Mouse (Mus musculus): Measurements from ENCODE around the gene Etl4. TPM values are rescaled to one million over a fixed set of nuclear protein-coding genes. Genes with fewer than 3 reads are reported as not detected.

The Etl4 gene
- total and polyA plus RNA-seq, 2 experiments from 2014 or later, result 4.8 to 10.9 TPM

- Histone ChIP-seq H3K9ac (replicated peaks; ENCODE audit: low read length, poor library complexity, severe bottlenecking) (no peak overlapping the region), H3K9me3 (ENCODE audit: low read length) (no peaks in the 10 kb centered on the region), H3K4me2 (ENCODE audit: low read depth, low read length, poor library complexity, severe bottlenecking) (no peak overlapping the region), H3K27ac (ENCODE audit: low read depth, low read length) (no peak overlapping the region), H3K27me3 (ENCODE audit: insufficient read depth, low read length) (no peaks in the 10 kb centered on the region), H3K4me3 (ENCODE audit: low read depth, low read length) (no peak overlapping the region), H3K36me3 (ENCODE audit: insufficient read depth, low read length) (no peaks in the 10 kb centered on the region), H3K4me1 (ENCODE audit: insufficient read depth, low read length) (no peaks in the 10 kb centered on the region)
- DNase-seq (ENCODE audit: low spot score), result no peak
- no peak for TF ChIP-seq CTCF (IDR thresholded peaks at IDR 0.05)
- 58% methylated on average over 3 of the region's 3 CpGs for WGBS
- ATAC-seq (ENCODE audit: low FRiP score), result no peak
Measured at GRCm38 (mm10) chr2:20532623-20533022, 623.0 kb downstream of the Etl4 start.

- H3K4me1 ChIP-seq (ENCODE audit: insufficient read depth, low read length), result no peaks in the 10 kb centered on the region
- ATAC-seq (ENCODE audit: low FRiP score), result no peak
- no peak for TF ChIP-seq CTCF (IDR thresholded peaks at IDR 0.05)
Measured at GRCm38 (mm10) chr2:20537785-20538184, 628.2 kb downstream of the Etl4 start.

GRCm38 (mm10) chr2:20538871-20539270 lies 629.3 kb downstream of the Etl4 start:
- Histone ChIP-seq H3K36me3 (ENCODE audit: insufficient read depth, low read length) (no peaks in the 10 kb centered on the region), H3K27me3 (ENCODE audit: insufficient read depth, low read length) (no peaks in the 10 kb centered on the region), H3K27ac (ENCODE audit: low read depth, low read length) (no peak overlapping the region), H3K4me1 (ENCODE audit: insufficient read depth, low read length) (no peaks in the 10 kb centered on the region), H3K9me3 (ENCODE audit: low read length) (no peaks in the 10 kb centered on the region), H3K4me3 (ENCODE audit: low read depth, low read length) (no peak overlapping the region), H3K4me2 (ENCODE audit: low read depth, low read length, poor library complexity, severe bottlenecking) (no peak overlapping the region), H3K9ac (replicated peaks; ENCODE audit: low read length, poor library complexity, severe bottlenecking) (no peak overlapping the region)
- WGBS, result 89% methylated on average over 4 of the region's 4 CpGs
- ATAC-seq (ENCODE audit: low FRiP score) (no peak), DNase-seq (ENCODE audit: low spot score) (no peak)
- TF ChIP-seq CTCF (IDR thresholded peaks at IDR 0.05), result no peak

More at GRCm38 (mm10) chr2:20537785-20538184, 628.2 kb downstream of the Etl4 start:
- H3K4me3 ChIP-seq (ENCODE audit: low read depth, low read length), result no peak overlapping the region
- no peak overlapping the region for H3K4me2 ChIP-seq (ENCODE audit: low read depth, low read length, poor library complexity, severe bottlenecking)
- H3K36me3 ChIP-seq (ENCODE audit: insufficient read depth, low read length), result no peaks in the 10 kb centered on the region
- no peak overlapping the region for H3K27ac ChIP-seq (ENCODE audit: low read depth, low read length)
- no peaks in the 10 kb centered on the region for H3K27me3 ChIP-seq (ENCODE audit: insufficient read depth, low read length)
- 53% methylated on average over 6 of the region's 6 CpGs for WGBS
- DNase-seq (ENCODE audit: low spot score), result no peak
- H3K9ac ChIP-seq (replicated peaks; ENCODE audit: low read length, poor library complexity, severe bottlenecking), result no peak overlapping the region
- H3K9me3 ChIP-seq (ENCODE audit: low read length), result no peaks in the 10 kb centered on the region

GRCm38 (mm10) chr2:20541261-20541660 lies 631.7 kb downstream of the Etl4 start:
- Histone ChIP-seq H3K27ac (ENCODE audit: low read depth, low read length) (no peak overlapping the region), H3K4me1 (ENCODE audit: insufficient read depth, low read length) (no peaks in the 10 kb centered on the region), H3K9me3 (ENCODE audit: low read length) (no peaks in the 10 kb centered on the region), H3K36me3 (ENCODE audit: insufficient read depth, low read length) (no peaks in the 10 kb centered on the region), H3K4me2 (ENCODE audit: low read depth, low read length, poor library complexity, severe bottlenecking) (no peak overlapping the region), H3K9ac (replicated peaks; ENCODE audit: low read length, poor library complexity, severe bottlenecking) (no peak overlapping the region), H3K27me3 (ENCODE audit: insufficient read depth, low read length) (no peaks in the 10 kb centered on the region), H3K4me3 (ENCODE audit: low read depth, low read length) (no peak overlapping the region)
- ATAC-seq (ENCODE audit: low FRiP score), result no peak
- DNase-seq (ENCODE audit: low spot score), result no peak
- TF ChIP-seq CTCF (IDR thresholded peaks at IDR 0.05), result no peak

GRCm38 (mm10) chr2:20542286-20542685 lies 632.7 kb downstream of the Etl4 start:
- Histone ChIP-seq H3K27ac (ENCODE audit: low read depth, low read length) (no peak overlapping the region), H3K9ac (replicated peaks; ENCODE audit: low read length, poor library complexity, severe bottlenecking) (no peak overlapping the region), H3K4me3 (ENCODE audit: low read depth, low read length) (no peak overlapping the region), H3K27me3 (ENCODE audit: insufficient read depth, low read length) (no peaks in the 10 kb centered on the region), H3K9me3 (ENCODE audit: low read length) (no peaks in the 10 kb centered on the region), H3K4me2 (ENCODE audit: low read depth, low read length, poor library complexity, severe bottlenecking) (no peak overlapping the region), H3K36me3 (ENCODE audit: insufficient read depth, low read length) (no peaks in the 10 kb centered on the region), H3K4me1 (ENCODE audit: insufficient read depth, low read length) (0 out of 2 replicates have a peak, but pooled peaks cover 4% of the 10 kb centered on the region)
- TF ChIP-seq CTCF (IDR thresholded peaks at IDR 0.05), result no peak
- DNase-seq (ENCODE audit: low spot score) (no peak), ATAC-seq (ENCODE audit: low FRiP score) (no peak)
- 87% methylated on average over 7 of the region's 7 CpGs for WGBS

- H3K4me3 ChIP-seq (ENCODE audit: low read depth, low read length), result no peak overlapping the region
- ATAC-seq (ENCODE audit: low FRiP score) (no peak), DNase-seq (ENCODE audit: low spot score) (peak; percentile 22)
- H3K4me2 ChIP-seq (ENCODE audit: low read depth, low read length, poor library complexity, severe bottlenecking), result no peak overlapping the region
- WGBS, result 47% methylated on average over 2 of the region's 2 CpGs
- H3K9ac ChIP-seq (replicated peaks; ENCODE audit: low read length, poor library complexity, severe bottlenecking), result no peak overlapping the region
- no peaks in the 10 kb centered on the region for H3K36me3 ChIP-seq (ENCODE audit: insufficient read depth, low read length)
- H3K27me3 ChIP-seq (ENCODE audit: insufficient read depth, low read length), result no peaks in the 10 kb centered on the region
- no peak overlapping the region for H3K27ac ChIP-seq (ENCODE audit: low read depth, low read length)
- 0 out of 2 replicates have a peak, but pooled peaks cover 5% of the 10 kb centered on the region for H3K4me1 ChIP-seq (ENCODE audit: insufficient read depth, low read length)
- no peak for TF ChIP-seq CTCF (IDR thresholded peaks at IDR 0.05)
- H3K9me3 ChIP-seq (ENCODE audit: low read length), result no peaks in the 10 kb centered on the region
Measured at GRCm38 (mm10) chr2:20545624-20546023, 636.0 kb downstream of the Etl4 start.

Data from midbrain, postnatal 0 days (tissue).